ENCODE assay signal across 27 mouse cellular contexts in the genomic region with DNA sequence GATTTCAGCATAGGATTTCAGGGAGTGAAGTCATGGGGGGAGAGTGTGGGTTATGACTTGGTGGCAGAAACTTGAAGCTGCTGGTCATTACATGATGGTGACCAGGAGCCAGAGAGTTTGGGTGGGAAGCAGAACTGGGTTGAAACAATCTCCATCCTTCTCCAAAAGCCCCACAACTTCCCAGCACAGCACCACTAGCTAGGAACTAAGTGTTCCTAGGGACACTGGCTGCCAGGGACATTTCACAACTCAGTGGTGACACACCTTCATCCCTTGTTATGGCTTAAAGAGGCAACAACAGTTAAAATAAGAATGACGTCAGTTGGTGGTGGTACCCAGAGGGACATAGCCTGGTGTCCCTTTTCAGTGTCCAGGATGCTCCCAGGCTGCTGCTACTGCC. TPM values are rescaled to one million over a fixed set of nuclear protein-coding genes. Genes with fewer than 3 reads are reported as not detected.
"Had no signal": no experiment of that assay in that cellular context is flagged by ENCODE, and none has a peak within 500 bp of the region (broad histone marks: within the 10 kb centered on the region; RNA-seq: fewer than 3 reads in every experiment).

No protein-coding gene starts in this region.

- ATAC-seq: forebrain, embryonic 16.5 days; hindbrain, embryonic 16.5 days; inflammation-experienced regulatory T-cells, adult 6 months; intestine, embryonic 15.5 days; intestine, postnatal 0 days had no signal

- H3K4me1 ChIP-seq: heart, embryonic 12.5 days; hindbrain, embryonic 12.5 days; intestine, embryonic 15.5 days; limb, embryonic 13.5 days; limb, embryonic 15.5 days; liver, embryonic 13.5 days; liver, embryonic 15.5 days had no signal

- H3K9me3 ChIP-seq: heart, embryonic 12.5 days; hindbrain, embryonic 10.5 days; hindbrain, embryonic 12.5 days; intestine, embryonic 15.5 days; limb, embryonic 13.5 days; limb, embryonic 15.5 days; liver, embryonic 13.5 days; liver, embryonic 15.5 days had no signal

- H3K4me2 ChIP-seq: heart, embryonic 12.5 days; hindbrain, embryonic 12.5 days; hindbrain, embryonic 14.5 days; intestine, embryonic 15.5 days; limb, embryonic 13.5 days; limb, embryonic 15.5 days; liver, embryonic 13.5 days; liver, embryonic 15.5 days had no signal

- H3K9ac ChIP-seq: heart, embryonic 12.5 days; hindbrain, embryonic 12.5 days; hindbrain, embryonic 14.5 days; intestine, embryonic 15.5 days; limb, embryonic 13.5 days; limb, embryonic 15.5 days; liver, embryonic 13.5 days; liver, embryonic 15.5 days had no signal

- DNase-seq: gastrocnemius, postnatal 14 days; heart, postnatal 10 days; heart, postnatal 4 days; kidney, adult 18-20 months; kidney, adult 8-10 months; kidney, postnatal 10 days; kidney, postnatal 25 days; kidney, postnatal 4 days; layer of hippocampus, adult 9-11 months; layer of hippocampus, postnatal 36 days; left cerebral cortex, postnatal 4 days; liver, embryonic 13.5 days had no signal

- H3K4me3 ChIP-seq: heart, embryonic 12.5 days; hindbrain, embryonic 10.5 days; hindbrain, embryonic 12.5 days; intestine, embryonic 15.5 days; layer of hippocampus, adult 2 months; limb, embryonic 13.5 days; limb, embryonic 15.5 days; liver, embryonic 13.5 days; liver, embryonic 15.5 days had no signal

- H3K27ac ChIP-seq: hindbrain, embryonic 10.5 days; hindbrain, embryonic 12.5 days; hindbrain, embryonic 14.5 days; intestine, embryonic 15.5 days; layer of hippocampus, adult 2 months; limb, embryonic 13.5 days; limb, embryonic 15.5 days; liver, embryonic 13.5 days; liver, embryonic 15.5 days had no signal

- H3K27me3 ChIP-seq: hindbrain, embryonic 12.5 days; limb, embryonic 13.5 days; limb, embryonic 15.5 days; liver, embryonic 13.5 days; liver, embryonic 15.5 days had no signal

- H3K36me3 ChIP-seq: heart, embryonic 12.5 days; hindbrain, embryonic 10.5 days; hindbrain, embryonic 12.5 days; intestine, embryonic 15.5 days; limb, embryonic 13.5 days; limb, embryonic 15.5 days; liver, embryonic 13.5 days; liver, embryonic 15.5 days had no signal

RNA-seq across cellular contexts. Expression of a gene that starts 13.2 kb away (rescaled TPM):
- total RNA-seq: heart, postnatal 10 days had no signal
- polyA plus RNA-seq: heart, embryonic 12.5 days; heart, embryonic 14.5 days; heart, embryonic 16.5 days; hindbrain, embryonic 10.5 days; inflammation-experienced regulatory T-cells, adult 6 months; limb, embryonic 13.5 days had no signal
